Comparison of ENCODE assay signal across 19 mouse cellular contexts in the genomic region with DNA sequence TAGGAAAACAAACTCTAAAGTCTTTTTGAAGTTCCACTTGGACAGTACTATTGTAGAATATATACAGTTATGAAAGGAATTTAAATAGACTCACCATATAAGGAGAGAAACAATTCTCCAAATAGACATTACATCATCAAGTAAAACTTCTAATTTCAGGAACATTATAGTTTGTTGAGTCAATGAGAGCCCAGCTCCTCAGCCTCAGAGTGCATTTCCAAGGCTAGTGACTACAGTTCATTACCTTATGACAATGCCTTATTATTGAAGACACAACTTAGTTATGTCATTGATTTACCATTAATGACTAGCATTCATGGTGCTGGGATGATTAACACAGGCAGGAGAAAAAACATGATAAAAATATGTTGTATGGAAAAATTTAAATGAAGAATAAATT.
"Had no signal": no experiment of that assay in that cellular context is flagged by ENCODE, and none has a peak within 500 bp of the region (broad histone marks: within the 10 kb centered on the region; RNA-seq: fewer than 3 reads in every experiment).

No protein-coding gene starts in this region.

- H3K36me3 ChIP-seq: liver, embryonic 15.5 days; lung, embryonic 15.5 days; midbrain, embryonic 13.5 days; midbrain, embryonic 15.5 days; neural tube, embryonic 12.5 days; stomach, embryonic 15.5 days had no signal

- H3K27me3 ChIP-seq: liver, embryonic 15.5 days; lung, embryonic 15.5 days; megakaryocyte, embryonic 14.5 days; midbrain, embryonic 13.5 days; midbrain, embryonic 15.5 days; neural tube, embryonic 12.5 days; stomach, embryonic 15.5 days had no signal

- H3K4me3 ChIP-seq: liver, embryonic 15.5 days; lung, embryonic 15.5 days; megakaryocyte, embryonic 14.5 days; midbrain, embryonic 13.5 days; midbrain, embryonic 15.5 days; neural tube, embryonic 12.5 days; stomach, embryonic 15.5 days had no signal

- H3K9me3 ChIP-seq: liver, embryonic 15.5 days; lung, embryonic 15.5 days; megakaryocyte, embryonic 14.5 days; midbrain, embryonic 13.5 days; midbrain, embryonic 15.5 days; neural tube, embryonic 12.5 days; stomach, embryonic 15.5 days had no signal

- H3K4me2 ChIP-seq: liver, embryonic 15.5 days; lung, embryonic 15.5 days; midbrain, embryonic 11.5 days; midbrain, embryonic 13.5 days; midbrain, embryonic 15.5 days; neural tube, embryonic 12.5 days; stomach, embryonic 15.5 days had no signal

- DNase-seq: liver, postnatal 0 days; lung, adult 2 months; lung, postnatal 14 days; lung, postnatal 36 days; right cerebral cortex, postnatal 14 days; thymus, adult 2 months; thymus, postnatal 25 days; thymus, postnatal 4 days had no signal

- H3K4me1 ChIP-seq: liver, embryonic 15.5 days; lung, embryonic 15.5 days; megakaryocyte, embryonic 14.5 days; midbrain, embryonic 13.5 days; midbrain, embryonic 15.5 days; neural tube, embryonic 12.5 days; stomach, embryonic 15.5 days had no signal

- H3K27ac ChIP-seq: liver, embryonic 15.5 days; lung, embryonic 15.5 days; macrophage; midbrain, embryonic 13.5 days; midbrain, embryonic 15.5 days; neural tube, embryonic 12.5 days; stomach, embryonic 15.5 days; stomach, postnatal 0 days had no signal

- ATAC-seq: liver, postnatal 0 days; lung, postnatal 0 days; midbrain, embryonic 13.5 days; midbrain, embryonic 15.5 days had no signal

- H3K9ac ChIP-seq: liver, embryonic 15.5 days; liver, postnatal 0 days; lung, embryonic 15.5 days; midbrain, embryonic 13.5 days; midbrain, embryonic 15.5 days; neural tube, embryonic 12.5 days; stomach, embryonic 15.5 days had no signal
